Mouse (Mus musculus) urinary bladder, postnatal 14 days (tissue): Measurements from ENCODE around the gene Ror2.
"Not testable (repeated sequence)": the region's sequence is repeated elsewhere in the genome, so short reads cannot be mapped to it uniquely, and the experiment has no call there.

Source experiments
- DNase-seq: peaks from one replicate; pipeline ENCODE4 v3.0.0; 2021; ENCODE audit warnings: low spot score

Gene Ror2

DNA sequence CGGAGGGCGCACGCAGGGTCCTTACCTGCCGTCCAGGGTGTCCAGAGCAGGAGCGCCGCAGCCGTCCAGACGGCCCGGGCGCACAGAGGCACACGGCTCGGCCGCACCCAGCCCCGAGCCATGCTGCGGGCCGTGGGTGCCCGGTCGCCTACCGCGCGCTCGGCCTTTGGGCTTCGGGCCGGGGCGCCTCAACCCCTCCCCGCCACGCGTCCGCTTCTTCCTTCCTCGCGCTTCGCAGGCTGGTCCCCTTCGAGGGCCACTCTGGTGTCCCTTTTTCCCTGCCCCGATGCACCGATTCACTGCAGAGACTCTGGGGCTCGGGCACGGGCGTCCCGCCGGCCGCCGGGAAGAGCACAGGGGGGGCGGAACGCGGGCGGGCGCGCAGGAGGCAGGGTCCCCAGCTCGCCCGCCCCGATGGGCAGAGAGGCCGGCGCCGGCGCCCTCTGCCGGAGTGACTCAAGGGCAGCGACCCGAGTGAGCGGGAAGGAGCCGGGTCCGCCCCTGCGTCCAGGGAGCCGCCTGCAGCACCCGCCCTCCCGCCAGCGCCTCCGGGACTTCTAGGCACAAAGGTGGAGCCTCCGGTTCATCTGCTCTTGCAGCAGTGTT, at the start of gene Ror2:
Gene Ror2, minus strand, starts transcription at position 369 of the 606 bp plus-strand sequence.
- DNase-seq, result peak; percentile 77

- no peak for DNase-seq
Observed at GRCm38 (mm10) chr13:53333769-53334168, 47.8 kb upstream of the Ror2 start.

GRCm38 (mm10) chr13:53330246-53330645, 44.3 kb upstream of the Ror2 start:
- DNase-seq, result no peak

- DNase-seq, result no peak
Observed at GRCm38 (mm10) chr13:53325531-53325930, 39.6 kb upstream of the Ror2 start.

GRCm38 (mm10) chr13:53323661-53324060, 37.7 kb upstream of the Ror2 start:
- no peak for DNase-seq

- DNase-seq, result no peak
Observed at GRCm38 (mm10) chr13:53320899-53321298, 35.0 kb upstream of the Ror2 start.

DNA sequence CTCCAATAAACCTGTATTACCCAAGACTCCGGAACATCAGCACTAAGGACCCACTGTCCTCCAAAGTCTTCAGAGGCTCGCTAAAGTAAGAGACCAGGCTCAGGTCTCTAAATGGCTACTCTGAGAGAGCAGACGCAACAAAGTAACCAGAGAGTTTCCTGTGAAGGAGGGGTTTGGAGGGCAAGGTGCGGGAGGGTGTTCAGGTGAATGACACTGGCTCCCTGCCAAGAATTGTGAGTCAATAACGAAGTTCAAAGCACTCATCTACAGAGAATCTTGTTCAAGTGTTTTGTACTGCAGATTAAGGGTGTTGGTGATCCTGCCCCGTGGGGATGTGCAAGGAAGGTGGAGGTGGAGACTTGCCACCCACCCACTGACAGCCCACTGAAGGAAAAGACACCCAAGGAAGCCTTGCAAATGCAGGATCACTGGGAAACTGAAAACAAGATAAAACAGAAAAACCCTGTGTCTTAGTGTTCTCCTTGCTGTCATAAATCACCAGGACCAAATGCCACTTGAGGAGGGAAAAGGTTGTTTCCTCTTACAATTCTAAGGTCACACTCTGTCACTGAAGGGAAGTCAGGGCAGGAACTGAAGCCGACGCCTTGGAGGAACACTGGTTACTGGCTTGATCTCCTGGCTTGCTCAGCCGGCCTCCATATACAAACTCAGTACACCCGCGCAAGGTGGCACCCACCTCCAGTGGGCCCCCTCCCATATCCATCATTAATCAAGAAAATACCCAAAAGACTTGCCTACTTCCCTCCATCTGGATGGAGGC, 30.8 kb upstream of the Ror2 start:
- DNase-seq, result peak; percentile 37

GRCm38 (mm10) chr13:53315757-53316156, 29.8 kb upstream of the Ror2 start:
- DNase-seq, result not testable (repeated sequence)

DNA sequence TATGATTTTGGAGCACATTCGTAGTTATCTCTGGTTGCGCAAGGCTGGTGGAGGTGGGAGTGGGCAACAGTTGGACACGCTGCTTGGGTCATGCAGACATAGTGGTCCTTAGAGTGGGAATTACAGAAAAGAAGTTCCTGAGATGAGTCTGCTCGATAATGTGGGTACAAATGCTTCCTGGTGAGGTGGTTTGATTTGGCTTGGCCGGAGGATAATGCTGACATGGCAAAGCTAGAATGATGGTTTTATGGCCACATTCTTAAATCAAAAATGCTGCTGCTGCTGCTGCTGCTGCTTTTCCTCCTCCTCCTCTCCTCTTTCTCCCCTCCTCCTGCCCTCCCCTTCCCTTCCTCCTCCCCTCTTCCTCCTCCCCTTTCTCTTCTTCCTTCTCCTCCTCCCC, 24.5 kb upstream of the Ror2 start:
- no peak for DNase-seq

DNA sequence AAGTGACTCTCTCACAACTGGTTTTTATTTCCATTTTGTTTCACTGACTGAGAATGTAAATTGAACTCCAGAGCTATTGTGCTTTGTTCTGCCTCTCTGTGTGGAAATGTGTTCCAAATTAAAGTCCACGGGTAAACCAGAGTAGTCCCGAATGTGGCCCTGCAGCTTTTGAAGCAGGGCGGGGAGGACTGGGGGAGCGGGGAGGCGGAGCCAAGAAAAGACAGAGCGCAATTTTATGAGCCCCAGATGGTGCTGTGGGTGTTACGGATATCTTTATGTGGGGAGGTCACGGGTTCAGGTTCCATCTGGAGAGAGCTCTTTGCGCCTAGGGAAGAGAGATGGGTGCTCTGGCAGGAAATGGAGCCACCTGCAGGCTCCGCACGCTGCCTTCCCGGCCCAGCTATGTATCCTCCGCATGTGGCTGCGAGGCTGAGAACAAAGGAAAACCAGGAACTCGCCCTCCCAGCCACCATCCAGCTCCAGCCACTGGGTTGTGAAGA, 23.8 kb upstream of the Ror2 start:
- DNase-seq, result peak; percentile 23

DNA sequence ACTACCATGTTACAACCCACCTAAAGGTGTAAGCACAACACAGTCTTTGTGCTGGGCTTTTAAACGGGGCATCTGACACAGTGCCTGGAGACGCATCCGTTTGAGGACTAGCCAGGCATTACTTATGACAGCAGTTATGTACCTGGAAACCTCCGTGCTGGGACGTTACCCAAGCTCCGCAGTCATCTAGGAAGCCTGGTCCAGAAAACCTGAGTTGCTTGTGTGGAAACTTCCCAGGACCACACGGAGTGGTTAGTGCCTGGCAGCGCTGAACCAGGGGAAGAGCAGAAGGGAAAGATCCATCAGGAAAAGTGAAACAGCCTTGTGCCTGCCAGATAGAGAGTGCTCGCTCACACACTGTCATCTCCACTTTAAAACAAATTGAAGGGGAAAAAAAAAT, 23.2 kb upstream of the Ror2 start:
- DNase-seq, result no peak

DNA sequence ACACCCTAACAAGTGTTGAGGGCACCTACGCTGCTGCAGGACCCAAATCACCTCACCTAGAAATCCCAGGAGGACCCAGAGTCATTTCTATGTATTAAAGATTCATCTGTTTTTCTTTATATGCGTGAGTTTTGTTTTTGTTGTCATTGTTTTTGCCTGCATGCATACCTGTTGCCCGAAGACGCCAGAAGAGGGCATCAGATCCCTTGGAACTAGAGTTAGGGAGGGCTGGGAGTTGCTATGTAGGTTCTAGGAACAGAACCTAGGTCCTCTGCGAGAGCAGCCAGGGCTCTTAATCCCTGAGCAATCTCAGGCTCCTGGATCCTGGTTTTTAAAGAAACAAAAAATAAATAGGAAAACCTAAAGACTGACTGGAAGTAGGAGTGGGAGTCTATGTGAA, 20.9 kb upstream of the Ror2 start:
- DNase-seq, result no peak

GRCm38 (mm10) chr13:53305256-53305655, 19.3 kb upstream of the Ror2 start:
- no peak for DNase-seq

GRCm38 (mm10) chr13:53302688-53303087, 16.8 kb upstream of the Ror2 start:
- no peak for DNase-seq

- DNase-seq, result no peak
Observed at GRCm38 (mm10) chr13:53293065-53293464, 7.1 kb upstream of the Ror2 start.

- no peak for DNase-seq
Observed at GRCm38 (mm10) chr13:53292244-53292643, 6.3 kb upstream of the Ror2 start.

DNA sequence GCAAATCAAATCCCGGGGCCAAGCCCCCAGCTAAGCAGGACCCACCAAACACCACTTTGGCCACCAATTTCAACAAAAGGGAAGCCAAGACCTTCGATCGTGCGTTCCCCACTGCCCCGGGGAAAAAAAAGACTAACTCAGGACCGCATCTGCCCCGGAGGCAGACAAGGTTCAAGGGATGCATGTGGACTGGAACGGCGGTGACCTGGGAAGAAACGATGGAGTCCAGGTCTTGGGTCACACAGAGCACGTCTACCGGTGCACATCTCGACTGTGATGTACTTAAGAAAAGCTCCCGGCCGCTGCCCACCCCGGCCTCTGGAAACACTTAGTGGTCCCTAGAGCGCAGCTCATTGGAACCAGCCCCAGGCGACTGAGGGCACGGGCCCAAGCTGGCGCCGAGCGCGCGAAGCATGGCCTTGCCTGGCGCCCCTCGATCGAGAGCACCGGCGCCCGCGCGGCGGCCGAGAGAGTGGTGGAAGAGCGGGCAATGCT, 616 bp downstream of the Ror2 start:
- DNase-seq, result no peak

GRCm38 (mm10) chr13:53284740-53285191, 1.2 kb downstream of the Ror2 start:
- no peak for DNase-seq

DNA sequence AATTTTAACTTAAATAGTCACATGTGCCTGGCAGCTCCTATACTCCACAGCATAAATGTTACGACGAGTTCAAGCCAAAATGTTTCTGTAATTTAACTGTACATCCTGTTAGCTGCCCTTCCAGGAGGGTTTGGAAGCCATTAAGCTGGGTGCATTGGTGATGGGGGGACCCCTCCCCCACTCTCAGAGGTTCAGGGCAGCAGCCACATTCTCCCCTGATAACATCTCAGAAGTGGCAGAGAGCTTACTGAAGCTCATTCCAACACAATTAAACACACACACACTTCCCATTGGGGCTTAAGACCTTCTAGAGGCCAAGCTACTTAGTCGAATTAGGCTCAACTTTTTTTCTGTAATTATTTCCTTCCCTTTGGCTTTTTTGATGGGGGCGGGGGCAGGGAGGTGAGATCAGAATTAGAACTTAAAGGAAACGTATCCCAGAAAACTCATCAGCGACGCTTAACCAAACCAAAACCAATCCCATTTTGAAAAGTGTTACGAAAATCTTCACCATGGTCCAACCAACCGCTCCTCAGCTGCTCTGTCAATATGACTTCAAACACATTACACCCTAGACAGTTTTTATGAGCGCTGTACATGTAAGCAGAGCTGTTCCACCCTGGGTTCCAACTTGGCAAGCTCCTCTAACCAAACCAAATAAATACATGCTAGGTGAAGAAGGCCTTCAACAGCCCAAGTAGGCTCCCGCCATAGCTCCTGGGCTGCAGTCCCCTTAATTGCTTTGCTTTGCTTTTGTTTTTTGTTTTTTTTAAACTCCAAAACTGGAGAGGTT, 4.1 kb downstream of the Ror2 start:
- no peak for DNase-seq

DNA sequence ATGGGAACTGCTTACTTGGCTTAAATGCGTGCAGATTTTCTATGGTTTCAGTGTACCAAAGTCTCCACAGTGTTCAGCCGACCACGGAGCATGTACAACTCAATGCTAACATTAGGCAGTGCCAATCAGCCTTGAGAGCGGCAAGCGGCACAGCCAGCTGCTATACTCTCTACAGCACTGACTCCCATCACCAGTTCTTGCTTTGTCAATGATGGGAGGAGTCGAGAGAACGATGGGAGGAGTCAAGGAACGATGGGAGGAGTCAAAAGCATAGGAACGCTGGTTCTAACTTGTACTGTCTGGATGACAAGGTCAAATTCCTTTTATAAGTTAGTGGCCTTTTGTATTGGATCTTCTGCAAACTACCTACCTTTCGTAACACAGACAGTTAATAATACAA, 7.0 kb downstream of the Ror2 start:
- no peak for DNase-seq

GRCm38 (mm10) chr13:53276381-53276780, 9.5 kb downstream of the Ror2 start:
- no peak for DNase-seq

- no peak for DNase-seq
Observed at GRCm38 (mm10) chr13:53275778-53276177, 10.1 kb downstream of the Ror2 start.
